Mouse (Mus musculus): ENCODE results near the gene Ang. TPM values are rescaled to one million over a fixed set of nuclear protein-coding genes. Genes with fewer than 3 reads are reported as not detected.
A peak's percentile ranks its signal among the peaks of the same experiment; 100 is the strongest.

Ang gene
- polyA plus RNA-seq (2016; fragmentation: Nextera tagmentation; extraction: Ambion mirVana), result 2.0 and 3.2 TPM in 2 replicates

- H3K27me3 ChIP-seq (replicated peaks), result no peaks in the 10 kb centered on the region
- ATAC-seq (ENCODE audit: insufficient number of reproducible peaks, low FRiP score), result no peak
- 8% methylated on average over 33 of the region's 33 CpGs for WGBS
- H3K36me3 ChIP-seq, result no peaks in the 10 kb centered on the region
- H3K4me1 ChIP-seq (replicated peaks), result peaks cover 4% of the 10 kb centered on the region; the same call in 1 of the 2 replicates
- H3K9ac ChIP-seq, result peak within 1 kb of the TSS; percentile 60
- H3K27ac ChIP-seq (ENCODE audit: poor library complexity, severe bottlenecking), result peak within 1 kb of the TSS; percentile 80
- peak within 1 kb of the TSS; percentile 78 for H3K4me2 ChIP-seq
- H3K9me3 ChIP-seq (replicated peaks), result no peaks in the 10 kb centered on the region
- H3K4me3 ChIP-seq, result peak within 1 kb of the TSS; percentile 75
These were observed at the start of gene Ang, which contains the start of gene Rnase4 for GRCm38 (mm10) chr14:51090921-51091900. Gene Ang, plus strand, starts transcription at chr14:51091150. Gene Rnase4, plus strand, starts transcription at chr14:51091077.

GRCm38 (mm10) chr14:51041769-51042168 is 49.2 kb upstream of the Ang start, which contains the start of gene Rnase9:
Gene Rnase9, minus strand, starts transcription at chr14:51041869.
- 69% methylated on average over 6 of the region's 6 CpGs for WGBS
- Histone ChIP-seq H3K27ac (ENCODE audit: poor library complexity, severe bottlenecking) (no peak within 1 kb of the TSS), H3K9me3 (replicated peaks) (no peaks in the 10 kb centered on the region), H3K4me3 (no peak within 1 kb of the TSS), H3K4me1 (replicated peaks) (peaks cover 6% of the 10 kb centered on the region), H3K27me3 (replicated peaks) (no peaks in the 10 kb centered on the region), H3K9ac (no peak within 1 kb of the TSS), H3K36me3 (no peaks in the 10 kb centered on the region), H3K4me2 (no peak within 1 kb of the TSS)
- ATAC-seq (ENCODE audit: insufficient number of reproducible peaks, low FRiP score), result no peak

GRCm38 (mm10) chr14:51047846-51048245 is 43.1 kb upstream of the Ang start:
- Histone ChIP-seq H3K9me3 (replicated peaks) (no peaks in the 10 kb centered on the region), H3K27ac (ENCODE audit: poor library complexity, severe bottlenecking) (no peak overlapping the region), H3K27me3 (replicated peaks) (no peaks in the 10 kb centered on the region), H3K9ac (no peak overlapping the region), H3K36me3 (no peaks in the 10 kb centered on the region), H3K4me1 (replicated peaks) (no peaks in the 10 kb centered on the region), H3K4me2 (no peak overlapping the region), H3K4me3 (no peak overlapping the region)
- no peak for ATAC-seq (ENCODE audit: insufficient number of reproducible peaks, low FRiP score)
- 38% methylated on average over 5 of the region's 5 CpGs for WGBS

GRCm38 (mm10) chr14:51050063-51050462 is 40.9 kb upstream of the Ang start, which contains the start of gene Rnase11:
Gene Rnase11, minus strand, starts transcription at chr14:51050163.
- no peak for ATAC-seq (ENCODE audit: insufficient number of reproducible peaks, low FRiP score)
- 0 out of 2 replicates have a peak, but pooled peaks cover 3% of the 10 kb centered on the region for H3K4me1 ChIP-seq (replicated peaks)
- no peak within 1 kb of the TSS for H3K9ac ChIP-seq
- no peaks in the 10 kb centered on the region for H3K9me3 ChIP-seq (replicated peaks)
- H3K27me3 ChIP-seq (replicated peaks), result no peaks in the 10 kb centered on the region
- no peak within 1 kb of the TSS for H3K4me3 ChIP-seq
- H3K27ac ChIP-seq (ENCODE audit: poor library complexity, severe bottlenecking), result no peak within 1 kb of the TSS
- H3K4me2 ChIP-seq, result no peak within 1 kb of the TSS
- 76% methylated on average over 2 of the region's 2 CpGs for whole genome bisulfite sequencing
- H3K36me3 ChIP-seq, result no peaks in the 10 kb centered on the region

- no peak overlapping the region for H3K4me2 ChIP-seq
- H3K27me3 ChIP-seq (replicated peaks), result no peaks in the 10 kb centered on the region
- no peak overlapping the region for H3K4me3 ChIP-seq
- ATAC-seq (ENCODE audit: insufficient number of reproducible peaks, low FRiP score), result no peak; the same call in 1 of the 2 replicates
- H3K36me3 ChIP-seq, result no peaks in the 10 kb centered on the region
- H3K27ac ChIP-seq (ENCODE audit: poor library complexity, severe bottlenecking), result no peak overlapping the region
- no peak overlapping the region for H3K9ac ChIP-seq
- 55% methylated on average over 5 of the region's 5 CpGs for WGBS
- no peaks in the 10 kb centered on the region for H3K9me3 ChIP-seq (replicated peaks)
- peaks cover 4% of the 10 kb centered on the region; the same call in 1 of the 2 replicates for H3K4me1 ChIP-seq (replicated peaks)
These were observed 39.0 kb upstream of the Ang start for GRCm38 (mm10) chr14:51051941-51052340.

- no peaks in the 10 kb centered on the region for H3K36me3 ChIP-seq
- H3K27ac ChIP-seq (ENCODE audit: poor library complexity, severe bottlenecking), result no peak overlapping the region
- peaks cover 11% of the 10 kb centered on the region for H3K4me1 ChIP-seq (replicated peaks)
- no peak for ATAC-seq (ENCODE audit: insufficient number of reproducible peaks, low FRiP score)
- H3K27me3 ChIP-seq (replicated peaks), result no peaks in the 10 kb centered on the region
- H3K4me2 ChIP-seq, result no peak overlapping the region
- H3K9me3 ChIP-seq (replicated peaks), result no peaks in the 10 kb centered on the region
- H3K9ac ChIP-seq, result no peak overlapping the region
- H3K4me3 ChIP-seq, result no peak overlapping the region
- 77% methylated on average over 5 of the region's 5 CpGs for WGBS
These were observed 37.8 kb upstream of the Ang start for GRCm38 (mm10) chr14:51053176-51053575.

GRCm38 (mm10) chr14:51054243-51055237 is 36.4 kb upstream of the Ang start:
- no peak overlapping the region for H3K4me3 ChIP-seq
- no peaks in the 10 kb centered on the region for H3K27me3 ChIP-seq (replicated peaks)
- no peaks in the 10 kb centered on the region for H3K9me3 ChIP-seq (replicated peaks)
- no peak overlapping the region for H3K4me2 ChIP-seq
- 0 out of 2 replicates have a peak, but pooled peaks have one; percentile 4 for ATAC-seq (ENCODE audit: insufficient number of reproducible peaks, low FRiP score)
- no peaks in the 10 kb centered on the region for H3K36me3 ChIP-seq
- H3K4me1 ChIP-seq (replicated peaks), result peaks cover 13% of the 10 kb centered on the region
- H3K9ac ChIP-seq, result no peak overlapping the region
- 66% methylated on average over 13 of the region's 13 CpGs for WGBS
- no peak overlapping the region for H3K27ac ChIP-seq (ENCODE audit: poor library complexity, severe bottlenecking)

- WGBS, result 39% methylated on average over 9 of the region's 9 CpGs
- ATAC-seq (ENCODE audit: insufficient number of reproducible peaks, low FRiP score), result 0 out of 2 replicates have a peak, but pooled peaks have one; percentile 62
- H3K27ac ChIP-seq (ENCODE audit: poor library complexity, severe bottlenecking), result no peak within 1 kb of the TSS
These were observed 33.5 kb upstream of the Ang start, which contains the start of gene Rnase12 for GRCm38 (mm10) chr14:51057401-51057831. Gene Rnase12, minus strand, starts transcription at chr14:51057661.

GRCm38 (mm10) chr14:51060761-51061160 is 30.2 kb upstream of the Ang start:
- Histone ChIP-seq H3K36me3 (no peaks in the 10 kb centered on the region), H3K4me1 (replicated peaks) (peaks cover 16% of the 10 kb centered on the region), H3K27ac (ENCODE audit: poor library complexity, severe bottlenecking) (no peak overlapping the region), H3K9me3 (replicated peaks) (no peaks in the 10 kb centered on the region), H3K4me2 (no peak overlapping the region), H3K9ac (no peak overlapping the region), H3K4me3 (no peak overlapping the region), H3K27me3 (replicated peaks) (no peaks in the 10 kb centered on the region)
- no peak for ATAC-seq (ENCODE audit: insufficient number of reproducible peaks, low FRiP score)
- 85% methylated on average over 5 of the region's 5 CpGs for WGBS

More at GRCm38 (mm10) chr14:51057401-51057831, 33.5 kb upstream of the Ang start, which contains the start of gene Rnase12:
- no peaks in the 10 kb centered on the region for H3K36me3 ChIP-seq
- peaks cover 16% of the 10 kb centered on the region for H3K4me1 ChIP-seq (replicated peaks)
- no peak within 1 kb of the TSS for H3K9ac ChIP-seq
- no peak within 1 kb of the TSS for H3K4me3 ChIP-seq
- no peaks in the 10 kb centered on the region for H3K27me3 ChIP-seq (replicated peaks)
- H3K4me2 ChIP-seq, result no peak within 1 kb of the TSS
- no peaks in the 10 kb centered on the region for H3K9me3 ChIP-seq (replicated peaks)

- H3K36me3 ChIP-seq, result no peaks in the 10 kb centered on the region
- no peak overlapping the region for H3K27ac ChIP-seq (ENCODE audit: poor library complexity, severe bottlenecking)
- H3K27me3 ChIP-seq (replicated peaks), result 0 out of 2 replicates have a peak, but pooled peaks cover 4% of the 10 kb centered on the region
- WGBS, result 83% methylated on average over 5 of the region's 5 CpGs
- H3K4me2 ChIP-seq, result no peak overlapping the region
- no peak for ATAC-seq (ENCODE audit: insufficient number of reproducible peaks, low FRiP score)
- no peaks in the 10 kb centered on the region for H3K9me3 ChIP-seq (replicated peaks)
- no peak overlapping the region for H3K9ac ChIP-seq
- H3K4me3 ChIP-seq, result no peak overlapping the region
- H3K4me1 ChIP-seq (replicated peaks), result 0 out of 2 replicates have a peak, but pooled peaks cover 5% of the 10 kb centered on the region
These were observed 22.0 kb upstream of the Ang start for GRCm38 (mm10) chr14:51068956-51069355.

All from heart, embryonic 12.5 days (tissue).